Mouse (Mus musculus) hindbrain, embryonic 13.5 days (tissue): ENCODE results near the gene Tprgl. TPM values are rescaled to one million over a fixed set of nuclear protein-coding genes. Genes with fewer than 3 reads are reported as not detected.

ENCODE experiments used
- ATAC-seq: fragments of 200-750 bp; cut with Nextera tagmentation; 2 replicates; pipeline ENCODE4 v1.8.0; 2017; ENCODE audit warnings: moderate TSS enrichment; ENCODE audit not compliant: low FRiP score
- H3K27ac ChIP-seq: fragments of 300-500 bp; sonication (generic); 2 replicates; pipeline ENCODE4 v1.5.1; 2015; ENCODE audit warnings: inconsistent platforms, mild to moderate bottlenecking, moderate library complexity
- H3K27me3 ChIP-seq: fragments of 300-500 bp; sonication (generic); 2 replicates; pipeline ENCODE4 v1.6.1; 2015; ENCODE audit warnings: mild to moderate bottlenecking, inconsistent platforms
- H3K36me3 ChIP-seq: fragments of 300-500 bp; sonication (generic); 2 replicates; pipeline ENCODE4 v1.6.1; 2015; ENCODE audit warnings: mild to moderate bottlenecking, inconsistent platforms
- H3K4me1 ChIP-seq: fragments of 300-500 bp; sonication (generic); replicated peaks from 2 replicates; pipeline ENCODE4 v1.6.1; 2015; ENCODE audit warnings: inconsistent platforms
- H3K4me2 ChIP-seq: fragments of 300-500 bp; sonication (generic); 2 replicates; pipeline ENCODE4 v1.6.1; 2015; ENCODE audit warnings: inconsistent platforms, mild to moderate bottlenecking, moderate library complexity
- H3K4me3 ChIP-seq: fragments of 300-500 bp; sonication (generic); 2 replicates; pipeline ENCODE4 v1.5.1; 2015; ENCODE audit warnings: mild to moderate bottlenecking, inconsistent platforms
- H3K9ac ChIP-seq: fragments of 300-500 bp; sonication (generic); 2 replicates; pipeline ENCODE4 v1.6.1; 2015; ENCODE audit warnings: mild to moderate bottlenecking, inconsistent platforms
- H3K9me3 ChIP-seq: fragments of 300-500 bp; sonication (generic); 2 replicates; pipeline ENCODE4 v1.6.1; 2016; ENCODE audit warnings: inconsistent platforms
- WGBS: fragments of 180-500 bp; shearing (Covaris S2); methylation state at CpG from one replicate; pipeline ENCODE4 v1.1.7; 2015; 5-methylcytosine and 5-hydroxymethylcytosine counted together
- polyA plus RNA-seq: library from polyadenylated mRNA; unstranded; fragments of >200 nt; fragmentation: Nextera tagmentation; extraction: Ambion mirVana; gene quantifications from 2 replicates; pipeline ENCODE4 v1.2.1, GENCODE M21; 2015

The Tprgl gene
- 160 and 169 TPM in 2 replicates for polyA plus RNA-seq

DNA sequence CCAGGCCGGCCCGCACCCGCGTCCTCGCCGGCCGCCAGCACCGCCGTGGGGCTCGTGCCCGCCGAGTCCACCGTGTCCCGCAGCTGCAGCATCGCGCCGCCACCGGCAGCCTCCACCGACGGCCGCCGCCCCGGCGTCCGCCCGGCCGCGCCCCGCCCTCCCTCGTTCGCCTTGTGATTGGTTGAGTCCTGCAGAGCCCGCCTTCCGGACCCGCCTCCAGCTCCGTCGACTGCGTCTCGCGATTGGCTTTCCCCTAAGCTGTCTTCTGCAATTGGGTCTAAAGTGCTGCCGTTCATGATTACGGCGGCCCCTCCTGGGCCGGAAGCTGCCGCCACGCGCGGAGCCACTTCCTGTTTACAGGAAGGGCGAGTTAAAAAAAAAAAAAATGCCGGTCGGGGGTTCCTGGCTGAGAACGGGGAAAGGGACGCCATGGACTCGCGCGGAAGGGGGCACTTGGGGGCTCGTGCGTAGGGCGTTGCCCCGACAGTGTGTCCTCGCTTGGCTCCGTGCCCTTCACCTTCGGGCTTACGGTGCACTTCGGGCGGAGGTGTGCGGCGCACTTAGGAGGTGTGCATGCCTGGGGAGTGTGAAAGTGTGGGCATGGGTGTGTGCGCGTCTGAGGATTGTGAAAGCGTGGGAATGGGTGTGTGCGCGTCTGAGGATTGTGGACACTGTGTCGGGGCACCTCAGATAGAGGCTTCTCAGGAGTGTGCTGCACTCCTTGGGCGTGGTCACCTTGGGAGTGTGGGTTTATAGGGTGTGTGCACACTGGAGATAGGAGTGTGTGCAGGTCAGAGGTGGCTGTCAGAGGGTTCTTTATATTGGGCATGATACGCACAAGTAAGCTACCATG is at the start of gene Tprgl:
Tprgl (minus strand) TSS at position 129 of the 853 bp plus-strand sequence.
- H3K4me3 ChIP-seq, result peak within 1 kb of the TSS; percentile 91
- H3K9me3 ChIP-seq, result no peaks in the 10 kb centered on the region
- peaks cover 32% of the 10 kb centered on the region for H3K36me3 ChIP-seq
- H3K4me1 ChIP-seq, result peaks cover 24% of the 10 kb centered on the region
- no peaks in the 10 kb centered on the region for H3K27me3 ChIP-seq
- peak within 1 kb of the TSS; percentile 85 for H3K9ac ChIP-seq
- ATAC-seq, result peak; percentile 97
- peak within 1 kb of the TSS; percentile 93 for H3K4me2 ChIP-seq
- WGBS, result under 1% methylated on average over 66 of the region's 75 CpGs
- peak within 1 kb of the TSS; percentile 80 for H3K27ac ChIP-seq

DNA sequence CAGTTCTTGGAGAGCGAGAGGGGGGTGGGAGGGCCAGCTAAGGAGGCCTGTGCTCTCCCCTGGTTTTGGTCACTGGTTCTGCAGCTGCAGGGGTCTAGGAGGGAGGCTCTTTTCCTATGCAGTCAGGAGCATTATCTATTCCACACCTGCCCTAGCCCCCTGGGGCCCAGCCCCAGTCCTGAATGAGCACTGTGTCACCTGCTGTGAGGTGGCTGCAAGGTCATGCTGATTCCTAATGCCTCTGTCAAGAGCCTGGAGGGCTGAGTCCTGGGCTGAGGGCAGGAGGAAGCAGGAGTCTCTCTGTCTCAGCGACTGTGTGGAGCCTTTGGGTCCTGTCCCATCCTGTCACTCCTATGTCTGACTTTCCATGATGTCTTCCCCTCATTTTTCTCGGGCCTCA is 49.4 kb upstream of the Tprgl start:
- no peak for ATAC-seq
- Histone ChIP-seq H3K9me3 (no peaks in the 10 kb centered on the region), H3K27me3 (no peaks in the 10 kb centered on the region), H3K4me3 (no peak overlapping the region), H3K4me2 (no peak overlapping the region), H3K9ac (0 out of 2 replicates have a peak overlapping the region, but pooled peaks have one; percentile 19), H3K36me3 (no peaks in the 10 kb centered on the region), H3K27ac (no peak overlapping the region), H3K4me1 (peaks cover 15% of the 10 kb centered on the region)
- WGBS, result 21% methylated on average over 3 of the region's 3 CpGs

DNA sequence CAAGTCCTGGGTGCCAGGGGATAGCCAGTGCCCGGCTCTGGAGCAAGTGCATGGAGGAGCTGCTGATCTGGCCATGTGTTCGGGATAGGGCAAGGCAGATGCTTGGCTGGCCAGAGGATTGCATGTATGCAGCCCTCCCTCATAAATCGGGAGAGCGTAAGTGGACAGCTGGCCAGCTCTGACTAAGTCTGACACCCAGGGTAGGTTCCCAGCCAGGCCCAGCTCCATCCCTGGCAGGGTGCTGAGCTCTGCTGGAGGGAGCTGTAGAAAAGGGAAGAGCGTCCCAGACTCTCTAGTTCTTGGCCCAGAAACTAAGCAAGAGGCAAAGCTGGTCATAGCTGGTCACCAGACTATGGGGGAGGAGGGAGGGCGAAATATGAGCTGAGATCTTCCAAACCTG is 48.6 kb upstream of the Tprgl start:
- no peaks in the 10 kb centered on the region for H3K36me3 ChIP-seq
- H3K27ac ChIP-seq, result no peak overlapping the region
- 72% methylated on average over 6 of the region's 6 CpGs for WGBS
- H3K4me2 ChIP-seq, result no peak overlapping the region
- H3K4me1 ChIP-seq, result peaks cover 15% of the 10 kb centered on the region
- no peaks in the 10 kb centered on the region for H3K9me3 ChIP-seq
- no peak overlapping the region for H3K4me3 ChIP-seq
- no peak for ATAC-seq
- H3K27me3 ChIP-seq, result no peaks in the 10 kb centered on the region
- no peak overlapping the region for H3K9ac ChIP-seq

DNA sequence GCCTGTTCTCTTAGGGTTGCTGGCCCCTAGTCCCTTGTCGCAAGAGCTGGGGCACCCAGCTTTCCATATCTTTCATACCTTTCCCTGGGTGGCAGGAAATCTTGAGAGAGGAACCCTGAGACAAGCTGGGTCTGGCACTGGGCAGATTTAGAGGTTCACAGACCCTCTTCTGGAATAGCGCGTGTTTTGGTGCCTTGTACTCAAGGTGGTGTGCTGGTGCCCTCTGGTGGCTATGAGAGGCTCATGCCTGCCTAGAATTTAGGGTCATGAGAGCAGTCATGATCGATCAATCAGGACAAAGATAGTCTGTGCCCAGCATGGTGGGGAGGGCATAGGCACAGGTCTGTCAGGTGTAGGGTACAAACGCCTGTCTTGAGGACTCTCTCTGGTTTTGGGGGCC is 46.8 kb upstream of the Tprgl start:
- Histone ChIP-seq H3K27me3 (no peaks in the 10 kb centered on the region), H3K9me3 (no peaks in the 10 kb centered on the region), H3K4me3 (no peak overlapping the region), H3K36me3 (no peaks in the 10 kb centered on the region), H3K9ac (no peak overlapping the region), H3K27ac (no peak overlapping the region), H3K4me1 (peaks cover 11% of the 10 kb centered on the region), H3K4me2 (no peak overlapping the region)
- peak; percentile 37 for ATAC-seq
- 15% methylated on average over 5 of the region's 5 CpGs for WGBS

DNA sequence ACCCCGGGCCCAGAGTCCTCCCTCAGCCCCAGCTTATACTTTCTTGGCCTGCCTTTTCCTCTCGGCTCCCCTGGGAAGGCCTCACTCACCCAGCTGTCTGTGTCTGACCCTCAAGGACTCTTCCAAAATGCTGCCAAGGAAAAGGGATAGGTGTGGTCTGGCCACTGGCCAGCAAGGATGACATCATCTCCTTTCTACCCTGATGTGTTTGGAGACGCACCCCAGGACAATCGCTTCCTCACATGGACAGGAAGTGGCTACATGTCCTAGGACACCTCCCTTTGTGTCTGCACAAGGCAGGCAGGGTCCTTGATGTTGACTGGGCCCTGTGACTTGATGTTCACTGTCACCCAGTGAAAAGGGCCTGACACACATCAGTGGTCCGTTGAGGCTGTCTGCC is 44.9 kb upstream of the Tprgl start:
- no peak for ATAC-seq
- no peak overlapping the region for H3K4me3 ChIP-seq
- no peaks in the 10 kb centered on the region for H3K9me3 ChIP-seq
- no peaks in the 10 kb centered on the region for H3K27me3 ChIP-seq
- H3K36me3 ChIP-seq, result no peaks in the 10 kb centered on the region
- no peak overlapping the region for H3K9ac ChIP-seq
- no peak overlapping the region for H3K4me2 ChIP-seq
- no peak overlapping the region for H3K27ac ChIP-seq
- H3K4me1 ChIP-seq, result peaks cover 17% of the 10 kb centered on the region
- 75% methylated on average over 5 of the region's 5 CpGs for WGBS

DNA sequence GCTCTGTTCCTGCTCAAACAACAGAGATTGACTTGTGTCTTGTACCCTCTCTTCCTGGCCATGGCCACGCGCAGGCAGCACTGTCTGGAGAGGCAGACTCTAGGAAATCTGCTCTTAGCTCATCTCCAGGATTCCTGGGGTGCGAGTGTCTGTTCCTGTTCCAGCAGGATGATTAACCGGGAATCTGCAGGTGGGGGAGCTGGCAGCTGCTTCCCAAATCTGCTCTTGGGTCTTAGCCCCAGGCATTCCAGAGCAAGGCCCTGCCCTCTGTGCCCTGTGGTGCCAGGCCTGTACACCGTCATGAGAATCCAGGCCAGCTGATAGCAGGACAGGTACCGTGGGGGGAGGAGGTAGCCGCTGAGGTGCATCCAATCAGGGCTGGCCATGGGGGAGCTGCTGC is 44.1 kb upstream of the Tprgl start:
- Histone ChIP-seq H3K4me1 (peaks cover 14% of the 10 kb centered on the region), H3K9me3 (no peaks in the 10 kb centered on the region), H3K27ac (no peak overlapping the region), H3K36me3 (no peaks in the 10 kb centered on the region), H3K4me2 (no peak overlapping the region), H3K9ac (0 out of 2 replicates have a peak overlapping the region, but pooled peaks have one; percentile 3), H3K4me3 (no peak overlapping the region), H3K27me3 (no peaks in the 10 kb centered on the region)
- WGBS, result 77% methylated on average over 7 of the region's 7 CpGs
- no peak for ATAC-seq

DNA sequence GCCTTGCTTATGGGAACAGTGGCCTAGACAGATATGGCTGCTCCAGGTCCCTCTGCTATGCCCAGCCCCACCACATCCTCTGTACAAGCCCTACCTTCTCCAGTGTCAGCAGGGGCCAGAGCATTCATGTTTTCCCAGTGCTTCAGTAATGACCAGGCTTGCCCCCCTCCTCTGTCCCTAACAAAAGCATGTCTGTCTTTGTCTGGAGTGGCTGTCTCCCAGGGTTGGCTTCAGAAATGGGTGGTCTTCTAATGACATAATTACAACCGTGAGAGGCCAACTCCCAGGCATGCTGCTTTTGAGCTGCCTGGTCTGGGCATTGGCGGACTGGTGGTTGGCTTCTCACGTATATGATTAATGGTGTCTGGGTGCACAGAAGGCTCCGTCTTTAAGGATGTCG is 41.0 kb upstream of the Tprgl start:
- Histone ChIP-seq H3K9me3 (no peaks in the 10 kb centered on the region), H3K9ac (no peak overlapping the region), H3K27ac (no peak overlapping the region), H3K36me3 (no peaks in the 10 kb centered on the region), H3K4me1 (peaks cover 30% of the 10 kb centered on the region), H3K27me3 (no peaks in the 10 kb centered on the region), H3K4me2 (no peak overlapping the region), H3K4me3 (no peak overlapping the region)
- no peak for ATAC-seq
- 50% methylated on average over 5 of the region's 5 CpGs for whole genome bisulfite sequencing

DNA sequence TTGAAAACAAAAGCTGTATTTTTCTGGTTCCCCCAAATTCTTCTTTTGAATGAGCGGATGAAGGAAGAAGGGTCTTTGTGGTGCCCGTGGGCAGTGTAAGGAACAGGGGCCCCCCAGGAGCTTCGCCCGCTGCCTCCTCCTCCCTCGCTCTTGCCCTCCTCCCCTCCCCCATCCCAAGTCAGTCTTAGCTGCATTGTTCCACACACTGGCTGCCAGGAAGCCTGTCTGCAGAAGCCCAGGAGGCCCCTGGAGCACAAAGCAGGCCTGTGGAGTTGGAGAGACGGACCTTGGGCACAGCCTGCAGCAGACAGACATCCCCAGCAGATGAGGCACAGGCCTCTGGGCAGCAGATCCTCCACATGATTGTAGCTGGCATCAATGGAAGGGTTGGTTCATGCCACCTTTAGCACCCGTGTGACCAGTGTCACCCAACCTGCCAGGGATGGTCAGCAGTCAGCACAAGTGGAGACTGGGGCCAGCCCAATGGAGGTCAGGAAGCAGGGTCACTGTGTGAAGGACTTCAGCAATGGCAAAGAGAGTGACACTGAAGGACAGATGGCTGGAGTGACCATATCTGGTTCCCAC is 38.0 kb upstream of the Tprgl start:
- no peaks in the 10 kb centered on the region for H3K9me3 ChIP-seq
- WGBS, result 12% methylated on average over 7 of the region's 7 CpGs
- no peak overlapping the region for H3K4me3 ChIP-seq
- ATAC-seq, result peak; percentile 53; the same call in 1 of the 2 replicates
- no peaks in the 10 kb centered on the region for H3K27me3 ChIP-seq
- no peaks in the 10 kb centered on the region for H3K36me3 ChIP-seq
- peak overlapping the region; percentile 77; the same call in 1 of the 2 replicates for H3K27ac ChIP-seq
- peaks cover 30% of the 10 kb centered on the region for H3K4me1 ChIP-seq
- H3K4me2 ChIP-seq, result no peak overlapping the region
- H3K9ac ChIP-seq, result no peak overlapping the region

DNA sequence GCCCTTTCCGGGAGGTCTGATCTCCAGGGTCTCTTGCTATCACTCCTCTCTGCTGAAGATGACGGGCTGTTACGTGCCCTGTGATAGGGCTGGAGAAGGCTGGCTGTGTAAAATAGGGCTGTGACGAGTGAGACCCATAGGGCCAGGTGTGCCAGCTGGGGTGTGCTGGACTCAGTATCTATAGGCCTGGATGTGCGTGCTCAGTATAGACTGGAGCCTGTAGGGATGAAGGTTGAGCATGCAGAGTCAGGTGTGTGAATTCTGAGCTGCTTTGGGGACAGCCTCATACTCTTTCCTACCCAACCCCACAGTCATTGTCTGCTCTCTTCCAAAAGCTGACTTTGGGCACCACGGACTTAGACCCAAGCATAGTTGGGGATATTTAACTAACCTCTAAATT is 37.5 kb upstream of the Tprgl start:
- Histone ChIP-seq H3K9ac (no peak overlapping the region), H3K36me3 (no peaks in the 10 kb centered on the region), H3K4me2 (no peak overlapping the region), H3K27ac (peak overlapping the region; percentile 35; the same call in 1 of the 2 replicates), H3K4me3 (no peak overlapping the region), H3K27me3 (no peaks in the 10 kb centered on the region), H3K9me3 (no peaks in the 10 kb centered on the region), H3K4me1 (peaks cover 30% of the 10 kb centered on the region)
- WGBS, result 41% methylated on average over 6 of the region's 6 CpGs
- no peak for ATAC-seq

DNA sequence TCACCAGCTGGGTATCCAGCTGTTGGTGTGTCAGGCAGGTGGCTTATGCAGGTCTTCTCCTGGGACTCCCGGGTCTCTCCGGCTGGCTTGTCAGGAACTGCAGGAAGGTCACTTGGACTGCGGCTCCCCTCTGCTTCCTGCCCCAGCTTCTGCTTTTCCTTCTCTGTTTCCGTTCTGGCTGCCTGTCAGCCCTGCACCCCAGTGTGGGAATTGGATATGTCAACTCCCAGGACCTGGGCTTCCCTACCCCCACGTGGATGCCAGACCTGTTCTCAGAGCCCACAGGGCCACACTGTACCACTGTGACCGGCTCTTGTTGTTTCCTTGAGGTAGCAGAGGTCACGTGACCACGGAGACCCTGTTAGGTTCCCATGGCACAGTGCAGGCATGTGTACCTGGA is 28.5 kb upstream of the Tprgl start:
- no peaks in the 10 kb centered on the region for H3K9me3 ChIP-seq
- no peaks in the 10 kb centered on the region for H3K36me3 ChIP-seq
- no peaks in the 10 kb centered on the region for H3K27me3 ChIP-seq
- H3K4me3 ChIP-seq, result no peak overlapping the region
- peaks cover 3% of the 10 kb centered on the region; the same call in 1 of the 2 replicates for H3K4me1 ChIP-seq
- WGBS, result 81% methylated on average over 8 of the region's 8 CpGs
- H3K9ac ChIP-seq, result no peak overlapping the region
- H3K27ac ChIP-seq, result no peak overlapping the region
- no peak for ATAC-seq
- no peak overlapping the region for H3K4me2 ChIP-seq

DNA sequence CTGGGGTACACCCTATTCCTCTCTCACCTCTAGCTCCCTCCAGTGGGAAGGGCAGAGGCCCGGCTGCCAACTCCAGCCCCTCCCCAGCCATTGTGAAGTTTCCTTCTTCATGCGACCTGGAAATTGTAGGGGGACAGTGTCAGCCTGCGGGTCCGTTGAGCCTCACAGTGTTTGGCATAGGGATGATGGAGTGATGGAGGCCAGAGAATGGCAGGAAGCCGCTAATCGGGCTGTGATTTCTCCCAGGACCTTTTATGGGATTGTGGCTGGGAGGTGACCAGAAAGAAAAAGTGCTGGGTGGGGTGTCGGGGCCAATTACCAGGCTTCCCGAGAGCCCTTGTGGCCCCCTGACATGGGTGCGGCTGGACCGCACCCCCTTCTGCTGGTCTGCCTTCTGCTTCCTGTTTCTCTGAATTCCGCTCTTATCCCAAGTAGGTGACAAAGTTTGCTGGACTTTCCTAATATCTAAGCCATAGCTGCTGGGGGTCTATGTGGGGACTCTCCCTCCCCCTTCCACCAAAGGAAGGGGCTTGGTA is 25.6 kb upstream of the Tprgl start:
- WGBS, result 91% methylated on average over 11 of the region's 11 CpGs

DNA sequence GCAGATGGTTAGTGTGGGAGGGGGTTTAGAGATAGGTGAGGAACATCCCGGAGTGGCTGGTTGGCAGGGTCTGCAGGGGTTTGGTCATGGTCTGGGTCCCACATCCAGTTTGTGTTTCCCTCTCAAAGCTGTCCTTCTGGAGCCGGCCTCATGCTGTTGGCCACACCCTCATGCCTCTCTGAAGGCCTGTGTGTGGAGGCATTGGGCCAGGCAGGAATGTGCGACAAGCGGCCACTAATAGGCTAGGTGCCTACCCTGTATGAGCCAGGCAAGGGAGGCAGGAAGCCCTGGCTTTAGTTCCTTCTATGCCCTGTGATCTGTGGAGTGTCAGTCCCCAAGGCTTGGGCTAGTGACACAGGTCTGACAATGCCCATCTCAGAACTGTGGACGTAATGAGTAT is 24.5 kb upstream of the Tprgl start:
- H3K9me3 ChIP-seq, result no peaks in the 10 kb centered on the region
- WGBS, result 79% methylated on average over 5 of the region's 5 CpGs
- H3K4me3 ChIP-seq, result no peak overlapping the region
- no peaks in the 10 kb centered on the region for H3K36me3 ChIP-seq
- H3K4me1 ChIP-seq, result peaks cover 3% of the 10 kb centered on the region; the same call in 1 of the 2 replicates
- no peak overlapping the region for H3K27ac ChIP-seq
- ATAC-seq, result no peak
- no peak overlapping the region; the same call in 1 of the 2 replicates for H3K9ac ChIP-seq
- H3K4me2 ChIP-seq, result no peak overlapping the region
- no peaks in the 10 kb centered on the region for H3K27me3 ChIP-seq

More for the DNA sequence above, 25.6 kb upstream of the Tprgl start:
- H3K4me2 ChIP-seq, result no peak overlapping the region
- ATAC-seq, result no peak
- H3K27ac ChIP-seq, result no peak overlapping the region
- no peaks in the 10 kb centered on the region for H3K36me3 ChIP-seq
- H3K27me3 ChIP-seq, result no peaks in the 10 kb centered on the region
- peaks cover 3% of the 10 kb centered on the region; the same call in 1 of the 2 replicates for H3K4me1 ChIP-seq
- no peaks in the 10 kb centered on the region for H3K9me3 ChIP-seq
- no peak overlapping the region for H3K4me3 ChIP-seq
- H3K9ac ChIP-seq, result no peak overlapping the region
